Mouse (Mus musculus): ENCODE measurements around the gene Gm28308. TPM values are rescaled to one million over a fixed set of nuclear protein-coding genes. Genes with fewer than 3 reads are reported as not detected.

Gene Gm28308
- polyA plus RNA-seq, 1 experiment, result 0.61 TPM

Other genes starting within 250 kb of the Gm28308 start
- 0.99 and 1.1 TPM in 2 replicates for gene Skap2, start 200.8 kb downstream of the Gm28308 start, polyA plus RNA-seq (2012; rRNA removed)
- 0.04 and 0.12 TPM in 2 replicates for gene Hoxa1, start 55.0 kb downstream of the Gm28308 start, polyA plus RNA-seq (2012; rRNA removed)
- gene Hoxa2, start 48.5 kb downstream of the Gm28308 start, polyA plus RNA-seq (2012; rRNA removed), result 2.0 and 2.2 TPM in 2 replicates
- 0.04 TPM in 1 of 2 replicates, not detected in the other for gene 5730596B20Rik, start 35.8 kb downstream of the Gm28308 start, polyA plus RNA-seq (2012; rRNA removed)
- 1.9 and 2.3 TPM in 2 replicates for gene Hoxa4, start 21.6 kb downstream of the Gm28308 start, polyA plus RNA-seq (2012; rRNA removed)
- gene Hoxa5, start 8.8 kb downstream of the Gm28308 start, polyA plus RNA-seq (2012; rRNA removed), result 3.2 and 8.2 TPM in 2 replicates
- gene Hoxa6, start 4.6 kb downstream of the Gm28308 start, polyA plus RNA-seq (2012; rRNA removed), result 0.19 and 0.26 TPM in 2 replicates
- gene Hoxa3, start within 50 bp of the Gm28308 start, polyA plus RNA-seq (2012; rRNA removed), result 4.5 and 6.0 TPM in 2 replicates
- gene Hoxa7, start 8.5 kb upstream of the Gm28308 start, polyA plus RNA-seq (2012; rRNA removed), result 1.8 and 2.3 TPM in 2 replicates
- gene Hoxa9, start 17.8 kb upstream of the Gm28308 start, polyA plus RNA-seq (2012; rRNA removed), result 0.15 TPM in 1 of 2 replicates, not detected in the other
- not detected in 2 replicates for gene Hoxa10, start 27.5 kb upstream of the Gm28308 start, polyA plus RNA-seq (2012; rRNA removed)
- gene Hoxa11, start 32.5 kb upstream of the Gm28308 start, polyA plus RNA-seq (2012; rRNA removed), result not detected in 2 replicates
- gene Hoxa13, start 47.5 kb upstream of the Gm28308 start, polyA plus RNA-seq (2012; rRNA removed), result not detected in 2 replicates
- gene Evx1, start 100.2 kb upstream of the Gm28308 start, polyA plus RNA-seq (2012; rRNA removed), result not detected in 2 replicates

All from stomach, adult 2 months (tissue).